Mouse (Mus musculus): ENCODE results near the gene Stxbp3. TPM values are rescaled to one million over a fixed set of nuclear protein-coding genes. Genes with fewer than 3 reads are reported as not detected.
"Not testable (repeated sequence)": the region's sequence is repeated elsewhere in the genome, so short reads cannot be mapped to it uniquely, and the experiment has no call there.

Stxbp3 gene
- polyA plus RNA-seq, 1 experiment: 12.3 TPM

DNA sequence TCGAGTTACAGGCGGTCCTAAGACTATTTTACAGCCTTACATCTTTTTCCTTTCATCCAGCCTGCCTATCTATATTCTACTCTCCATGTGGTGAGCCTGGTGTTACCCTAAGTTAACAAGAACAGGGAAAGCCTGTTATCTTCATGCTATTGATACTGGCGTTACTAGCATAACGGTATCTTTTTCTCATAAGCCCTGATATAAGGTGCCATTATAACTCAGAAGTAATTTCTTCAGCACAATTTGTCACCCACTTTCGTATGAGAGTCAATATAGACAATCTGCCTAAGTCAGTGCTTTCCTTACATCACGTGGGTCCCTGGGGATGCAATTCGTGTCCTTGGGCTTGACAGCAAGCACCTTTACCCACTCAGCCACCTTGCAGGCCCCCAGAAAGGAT is 1.3 kb downstream of the Stxbp3 start:
- no peak for TF ChIP-seq MYOD1 (IDR thresholded peaks at IDR 0.05; ENCODE audit: control insufficient read depth, insufficient read length, low read depth)
- TF ChIP-seq CTCF (IDR thresholded peaks at IDR 0.05; ENCODE audit: control insufficient read depth, insufficient read depth, insufficient read length): no peak
- no peak for TF ChIP-seq MYOG (IDR thresholded peaks at IDR 0.05; ENCODE audit: control insufficient read depth, extremely low read depth, insufficient read length)
- no peak for TF ChIP-seq MAX (IDR thresholded peaks at IDR 0.05)
- TF ChIP-seq FOSL1 (IDR thresholded peaks at IDR 0.05; ENCODE audit: insufficient read depth, low read length, poor library complexity, severe bottlenecking): no peak
- TF ChIP-seq USF1 (IDR thresholded peaks at IDR 0.05; ENCODE audit: low read depth): no peak
- TF ChIP-seq CEBPB (IDR thresholded peaks at IDR 0.05; ENCODE audit: low read depth): no peak
- peaks cover 11% of the 10 kb centered on the region for H3K36me3 ChIP-seq (ENCODE audit: control insufficient read depth, insufficient read depth)
- H3K79me3 ChIP-seq (ENCODE audit: low read depth): peaks cover 43% of the 10 kb centered on the region
- no peak overlapping the region for H3K4me3 ChIP-seq (ENCODE audit: insufficient read depth, poor library complexity, severe bottlenecking)
- H3ac ChIP-seq (ENCODE audit: control insufficient read depth, insufficient read length, low read depth): no peak overlapping the region
- H3K27me3 ChIP-seq (ENCODE audit: control insufficient read depth, insufficient read depth, insufficient read length): no peaks in the 10 kb centered on the region
- peaks cover 60% of the 10 kb centered on the region for H3K79me2 ChIP-seq (ENCODE audit: control insufficient read depth, insufficient read depth)

DNA sequence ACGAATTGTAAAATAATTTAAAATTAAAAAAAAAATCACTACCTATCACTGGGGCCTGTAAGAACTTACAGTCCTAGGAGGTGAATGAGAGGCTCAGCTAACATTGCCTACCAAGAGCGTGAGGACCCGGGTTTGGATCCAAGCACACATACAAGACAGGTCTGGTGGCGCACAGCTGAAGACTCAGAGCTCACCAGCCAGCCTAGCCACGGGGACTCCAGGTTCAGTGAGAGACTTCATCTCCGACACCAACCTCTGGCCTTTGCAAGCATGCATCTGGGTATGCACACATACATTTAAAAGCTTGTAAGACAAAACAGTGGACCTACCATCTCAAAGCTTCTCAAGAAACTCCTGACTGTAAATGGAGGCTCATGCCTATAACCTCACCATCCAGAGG is 3.4 kb downstream of the Stxbp3 start:
- no peaks in the 10 kb centered on the region for H3K27me3 ChIP-seq (ENCODE audit: control insufficient read depth, insufficient read depth, insufficient read length)
- H3K36me3 ChIP-seq (ENCODE audit: control insufficient read depth, insufficient read depth): peaks cover 23% of the 10 kb centered on the region
- no peak overlapping the region for H3ac ChIP-seq (ENCODE audit: control insufficient read depth, insufficient read length, low read depth)

DNA sequence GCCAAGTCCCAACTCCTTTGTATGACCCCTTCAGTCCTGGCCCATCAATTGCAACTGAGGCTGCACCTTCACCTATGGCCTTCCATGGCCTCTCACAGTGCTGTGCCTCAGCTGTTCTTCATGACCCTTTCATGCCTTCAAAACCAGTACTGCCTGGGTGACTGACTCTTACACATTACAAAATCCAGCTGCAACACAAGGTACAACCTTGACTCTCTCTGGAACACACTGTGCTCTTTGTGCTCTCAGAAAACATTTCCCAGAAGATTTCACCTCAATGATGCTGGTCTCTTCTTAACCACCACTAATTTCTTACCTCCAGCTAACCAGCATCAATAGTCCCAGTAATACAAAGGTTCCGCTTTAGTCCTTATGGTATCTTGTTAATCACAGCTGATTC is 6.6 kb downstream of the Stxbp3 start:
- H3K27me3 ChIP-seq (ENCODE audit: control insufficient read depth, insufficient read depth, insufficient read length); H3ac ChIP-seq (ENCODE audit: control insufficient read depth, insufficient read length, low read depth); H3K4me3 ChIP-seq (ENCODE audit: insufficient read depth, poor library complexity, severe bottlenecking): not testable (repeated sequence)
- peaks cover 69% of the 10 kb centered on the region for H3K79me3 ChIP-seq (ENCODE audit: low read depth)
- peaks cover 100% of the 10 kb centered on the region for H3K79me2 ChIP-seq (ENCODE audit: control insufficient read depth, insufficient read depth)
- peaks cover 32% of the 10 kb centered on the region for H3K36me3 ChIP-seq (ENCODE audit: control insufficient read depth, insufficient read depth)

More for the DNA sequence above, 3.4 kb downstream of the Stxbp3 start:
- no peak overlapping the region for H3K4me3 ChIP-seq (ENCODE audit: insufficient read depth, poor library complexity, severe bottlenecking)
- TF ChIP-seq FOSL1 (IDR thresholded peaks at IDR 0.05; ENCODE audit: insufficient read depth, low read length, poor library complexity, severe bottlenecking): no peak
- TF ChIP-seq CTCF (IDR thresholded peaks at IDR 0.05; ENCODE audit: control insufficient read depth, insufficient read depth, insufficient read length): no peak
- TF ChIP-seq CEBPB (IDR thresholded peaks at IDR 0.05; ENCODE audit: low read depth): no peak
- no peak for TF ChIP-seq MAX (IDR thresholded peaks at IDR 0.05)
- TF ChIP-seq MYOG (IDR thresholded peaks at IDR 0.05; ENCODE audit: control insufficient read depth, extremely low read depth, insufficient read length): no peak
- TF ChIP-seq MYOD1 (IDR thresholded peaks at IDR 0.05; ENCODE audit: control insufficient read depth, insufficient read length, low read depth): no peak
- no peak for TF ChIP-seq USF1 (IDR thresholded peaks at IDR 0.05; ENCODE audit: low read depth)
- peaks cover 54% of the 10 kb centered on the region for H3K79me3 ChIP-seq (ENCODE audit: low read depth)
- H3K79me2 ChIP-seq (ENCODE audit: control insufficient read depth, insufficient read depth): peaks cover 80% of the 10 kb centered on the region

DNA sequence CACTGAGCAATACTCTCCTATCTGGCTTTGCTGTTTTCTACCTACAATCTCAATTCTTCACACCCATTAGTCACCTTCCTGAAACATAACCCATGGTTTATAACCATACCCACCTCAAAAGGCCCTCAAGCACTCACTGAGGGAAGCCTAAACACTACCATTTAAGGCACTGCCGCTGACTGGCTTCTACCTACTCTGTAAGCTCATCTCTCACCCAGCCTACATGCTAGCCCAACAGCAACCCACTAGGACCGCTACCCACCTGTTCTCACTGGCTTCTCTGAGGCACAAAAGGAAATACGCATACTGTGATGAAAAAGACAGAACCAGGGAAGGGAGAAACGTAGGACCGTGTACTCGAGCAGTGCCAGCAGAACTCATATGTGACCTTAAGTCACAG is 8.6 kb downstream of the Stxbp3 start:
- peaks cover 85% of the 10 kb centered on the region for H3K79me2 ChIP-seq (ENCODE audit: control insufficient read depth, insufficient read depth)
- H3ac ChIP-seq (ENCODE audit: control insufficient read depth, insufficient read length, low read depth): no peak overlapping the region
- H3K27me3 ChIP-seq (ENCODE audit: control insufficient read depth, insufficient read depth, insufficient read length): no peaks in the 10 kb centered on the region
- peaks cover 56% of the 10 kb centered on the region for H3K79me3 ChIP-seq (ENCODE audit: low read depth)
- no peak overlapping the region for H3K4me3 ChIP-seq (ENCODE audit: insufficient read depth, poor library complexity, severe bottlenecking)
- TF ChIP-seq USF1 (IDR thresholded peaks at IDR 0.05; ENCODE audit: low read depth) (no peak), CEBPB (IDR thresholded peaks at IDR 0.05; ENCODE audit: low read depth) (no peak), MAX (IDR thresholded peaks at IDR 0.05) (no peak), CTCF (IDR thresholded peaks at IDR 0.05; ENCODE audit: control insufficient read depth, insufficient read depth, insufficient read length) (no peak), MYOG (IDR thresholded peaks at IDR 0.05; ENCODE audit: control insufficient read depth, extremely low read depth, insufficient read length) (no peak), FOSL1 (IDR thresholded peaks at IDR 0.05; ENCODE audit: insufficient read depth, low read length, poor library complexity, severe bottlenecking) (no peak), MYOD1 (IDR thresholded peaks at IDR 0.05; ENCODE audit: control insufficient read depth, insufficient read length, low read depth) (no peak)
- H3K36me3 ChIP-seq (ENCODE audit: control insufficient read depth, insufficient read depth): peaks cover 44% of the 10 kb centered on the region

DNA sequence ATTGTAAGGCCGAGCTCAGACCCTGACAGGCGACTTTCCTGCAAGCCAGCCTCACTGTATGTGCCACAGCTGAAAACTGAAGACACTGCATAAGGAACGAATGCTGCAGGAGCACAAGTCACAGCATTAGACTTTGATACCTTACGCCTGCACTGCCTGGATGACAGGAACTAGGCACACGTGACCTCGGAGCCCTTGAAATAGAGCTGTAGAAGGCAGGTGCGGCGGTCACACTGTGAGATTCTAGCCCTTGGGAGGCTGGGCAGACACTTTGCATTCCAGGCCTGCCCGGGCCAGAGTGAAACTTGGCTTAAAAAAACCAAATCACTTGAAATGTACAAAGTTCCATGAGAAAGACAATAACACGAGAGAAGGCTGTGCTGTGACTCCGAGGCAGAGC is 9.8 kb downstream of the Stxbp3 start:
- H3K27me3 ChIP-seq (ENCODE audit: control insufficient read depth, insufficient read depth, insufficient read length): no peaks in the 10 kb centered on the region
- peaks cover 49% of the 10 kb centered on the region for H3K36me3 ChIP-seq (ENCODE audit: control insufficient read depth, insufficient read depth)
- TF ChIP-seq MAX (IDR thresholded peaks at IDR 0.05) (no peak), CTCF (IDR thresholded peaks at IDR 0.05; ENCODE audit: control insufficient read depth, insufficient read depth, insufficient read length) (no peak), MYOG (IDR thresholded peaks at IDR 0.05; ENCODE audit: control insufficient read depth, extremely low read depth, insufficient read length) (no peak), MYOD1 (IDR thresholded peaks at IDR 0.05; ENCODE audit: control insufficient read depth, insufficient read length, low read depth) (no peak), USF1 (IDR thresholded peaks at IDR 0.05; ENCODE audit: low read depth) (no peak), CEBPB (IDR thresholded peaks at IDR 0.05; ENCODE audit: low read depth) (no peak), FOSL1 (IDR thresholded peaks at IDR 0.05; ENCODE audit: insufficient read depth, low read length, poor library complexity, severe bottlenecking) (no peak)
- H3K4me3 ChIP-seq (ENCODE audit: insufficient read depth, poor library complexity, severe bottlenecking): no peak overlapping the region
- peaks cover 72% of the 10 kb centered on the region for H3K79me2 ChIP-seq (ENCODE audit: control insufficient read depth, insufficient read depth)
- peaks cover 44% of the 10 kb centered on the region for H3K79me3 ChIP-seq (ENCODE audit: low read depth)
- no peak overlapping the region for H3ac ChIP-seq (ENCODE audit: control insufficient read depth, insufficient read length, low read depth)

DNA sequence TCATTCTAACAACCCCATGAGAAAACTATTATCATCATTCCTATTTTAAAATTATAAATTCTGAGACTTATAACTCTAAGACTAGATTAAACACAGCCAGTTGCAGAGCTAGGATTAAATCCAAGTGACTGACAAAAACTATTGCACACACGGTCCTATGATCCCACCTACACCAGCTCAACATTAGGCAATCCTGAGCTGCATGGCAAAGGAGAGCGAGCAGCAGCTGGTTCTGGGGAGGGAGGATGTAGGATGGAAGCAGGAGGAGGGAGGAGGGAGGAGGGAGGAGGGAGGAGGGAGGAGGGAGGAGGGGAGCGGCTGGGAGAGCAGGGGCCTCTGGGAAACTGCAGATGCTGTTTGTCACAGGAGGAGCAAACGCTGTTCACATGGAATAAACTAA is 24.7 kb downstream of the Stxbp3 start:
- peaks cover 62% of the 10 kb centered on the region for H3K36me3 ChIP-seq (ENCODE audit: control insufficient read depth, insufficient read depth)

More for the DNA sequence above, 24.7 kb downstream of the Stxbp3 start:
- Histone ChIP-seq H3ac (ENCODE audit: control insufficient read depth, insufficient read length, low read depth) (no peak overlapping the region), H3K79me2 (ENCODE audit: control insufficient read depth, insufficient read depth) (no peaks in the 10 kb centered on the region), H3K4me3 (ENCODE audit: insufficient read depth, poor library complexity, severe bottlenecking) (no peak overlapping the region), H3K79me3 (ENCODE audit: low read depth) (peaks cover 3% of the 10 kb centered on the region), H3K27me3 (ENCODE audit: control insufficient read depth, insufficient read depth, insufficient read length) (no peaks in the 10 kb centered on the region)
- TF ChIP-seq MYOD1 (IDR thresholded peaks at IDR 0.05; ENCODE audit: control insufficient read depth, insufficient read length, low read depth): no peak
- no peak for TF ChIP-seq FOSL1 (IDR thresholded peaks at IDR 0.05; ENCODE audit: insufficient read depth, low read length, poor library complexity, severe bottlenecking)
- TF ChIP-seq CEBPB (IDR thresholded peaks at IDR 0.05; ENCODE audit: low read depth): no peak
- no peak for TF ChIP-seq MAX (IDR thresholded peaks at IDR 0.05)
- no peak for TF ChIP-seq MYOG (IDR thresholded peaks at IDR 0.05; ENCODE audit: control insufficient read depth, extremely low read depth, insufficient read length)
- no peak for TF ChIP-seq CTCF (IDR thresholded peaks at IDR 0.05; ENCODE audit: control insufficient read depth, insufficient read depth, insufficient read length)

Data from C2C12 (cell line).